Mouse (Mus musculus) lung, embryonic 16.5 days (tissue): ENCODE results near the gene Pias1. TPM values are rescaled to one million over a fixed set of nuclear protein-coding genes. Genes with fewer than 3 reads are reported as not detected.
"Not testable (repeated sequence)": the region's sequence is repeated elsewhere in the genome, so short reads cannot be mapped to it uniquely, and the experiment has no call there.

ENCODE experiments used
- ATAC-seq: fragments of 200-750 bp; cut with Nextera tagmentation; 2 replicates; pipeline ENCODE4 v1.8.0; 2017; ENCODE audit warnings: low read depth, mild to moderate bottlenecking, moderate library complexity
- H3K27ac ChIP-seq: fragments of 300-500 bp; sonication (generic); 2 replicates; pipeline ENCODE4 v1.5.1; 2014; ENCODE audit warnings: mild to moderate bottlenecking, control low read depth, low read length
- H3K27me3 ChIP-seq: fragments of 300-500 bp; sonication (generic); 2 replicates; pipeline ENCODE4 v1.6.1; 2014; ENCODE audit warnings: low read depth, low read length, mixed read lengths; ENCODE audit not compliant: control insufficient read depth, insufficient read depth
- H3K36me3 ChIP-seq: fragments of 300-500 bp; sonication (generic); 2 replicates; pipeline ENCODE4 v1.6.1; 2014; ENCODE audit warnings: low read length; ENCODE audit not compliant: control insufficient read depth, insufficient read depth
- H3K4me1 ChIP-seq: fragments of 300-500 bp; sonication (generic); replicated peaks from 2 replicates; pipeline ENCODE4 v1.6.1; 2014; ENCODE audit warnings: low read length, mixed read lengths; ENCODE audit not compliant: control insufficient read depth, insufficient read depth
- H3K4me2 ChIP-seq: fragments of 300-500 bp; sonication (generic); 2 replicates; pipeline ENCODE4 v1.6.1; 2014; ENCODE audit warnings: low read depth, low read length, control low read depth
- H3K4me3 ChIP-seq: fragments of 300-500 bp; sonication (generic); 2 replicates; pipeline ENCODE4 v1.5.1; 2014; ENCODE audit warnings: mild to moderate bottlenecking, low read length, control low read depth
- H3K9ac ChIP-seq: fragments of 300-500 bp; sonication (generic); 2 replicates; pipeline ENCODE4 v1.6.1; 2014; ENCODE audit warnings: low read length, control low read depth
- H3K9me3 ChIP-seq: fragments of 300-500 bp; sonication (generic); 2 replicates; pipeline ENCODE4 v1.6.1; 2016; ENCODE audit warnings: low read length; ENCODE audit not compliant: control insufficient read depth
- WGBS: fragments of 180-500 bp; shearing (Covaris S2); extraction: QIAGEN DNeasy Blood & Tissue Kit; methylation state at CpG from one replicate; pipeline ENCODE4 v1.1.7; 2014; 5-methylcytosine and 5-hydroxymethylcytosine counted together
- polyA plus RNA-seq: library from polyadenylated mRNA; unstranded; fragments of >200 nt; fragmentation: Nextera tagmentation; extraction: Ambion mirVana; gene quantifications from 2 replicates; pipeline ENCODE4 v1.2.1, GENCODE M21; 2015

Gene Pias1
- polyA plus RNA-seq, 1 experiment from 2014 or later: 91.8 TPM

GRCm38 (mm10) chr9:62876966-62877616 is 110.6 kb downstream of the Pias1 start:
- ATAC-seq: no peak
- 72% methylated on average over 7 of the region's 7 CpGs for WGBS
- Histone ChIP-seq H3K4me3 (no peak overlapping the region), H3K4me1 (peaks cover 8% of the 10 kb centered on the region; the same call in 1 of the 2 replicates), H3K27ac (no peak overlapping the region), H3K36me3 (peaks cover 3% of the 10 kb centered on the region), H3K4me2 (no peak overlapping the region), H3K9ac (no peak overlapping the region), H3K9me3 (no peaks in the 10 kb centered on the region), H3K27me3 (no peaks in the 10 kb centered on the region)

DNA sequence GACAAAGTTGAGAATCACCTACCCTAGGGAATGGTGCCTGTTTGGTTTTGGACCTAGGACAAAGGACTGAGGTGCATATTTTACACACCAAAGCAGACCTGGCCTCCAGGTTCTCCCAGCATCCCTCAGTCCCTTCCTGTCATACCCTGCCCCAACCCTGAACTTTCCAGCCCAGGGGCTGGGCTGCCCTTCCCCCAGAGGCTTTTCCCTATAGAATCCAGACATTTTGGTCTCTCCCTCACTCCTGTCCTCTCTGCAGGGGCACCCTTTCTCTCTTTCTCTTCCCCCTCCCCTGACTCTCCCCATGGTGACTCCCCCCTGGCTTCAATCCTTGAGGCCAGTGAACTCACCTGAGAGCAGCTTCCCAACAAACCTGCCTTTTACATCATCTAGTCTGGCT is 117.0 kb downstream of the Pias1 start:
- no peak overlapping the region for H3K4me2 ChIP-seq
- no peak overlapping the region for H3K9ac ChIP-seq
- no peak overlapping the region for H3K27ac ChIP-seq
- no peak overlapping the region for H3K4me3 ChIP-seq
- H3K36me3 ChIP-seq: no peaks in the 10 kb centered on the region
- no peaks in the 10 kb centered on the region for H3K27me3 ChIP-seq
- no peaks in the 10 kb centered on the region for H3K4me1 ChIP-seq
- H3K9me3 ChIP-seq: no peaks in the 10 kb centered on the region
- ATAC-seq: no peak

GRCm38 (mm10) chr9:62869236-62869635 is 118.5 kb downstream of the Pias1 start:
- not testable (repeated sequence) for H3K36me3 ChIP-seq, ATAC-seq

DNA sequence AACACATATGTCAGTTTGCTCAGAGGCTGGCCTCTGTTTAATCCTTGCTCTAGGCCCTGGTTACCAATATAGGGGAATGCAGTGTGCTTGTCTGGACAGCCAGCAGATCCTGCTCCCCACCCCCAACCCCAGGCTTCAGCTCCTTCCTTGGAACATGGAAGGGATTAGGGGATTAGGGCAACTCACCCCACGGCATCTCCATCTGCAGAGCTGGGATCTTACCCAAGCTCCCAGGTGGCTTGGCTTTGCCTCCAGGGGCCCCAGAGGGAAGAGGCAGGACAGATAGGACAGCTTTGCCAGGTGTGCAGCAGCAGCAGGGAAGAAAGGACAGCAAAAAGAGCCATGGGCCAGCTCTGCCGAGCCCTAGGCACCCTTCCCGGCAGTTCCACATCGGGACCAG is 126.9 kb downstream of the Pias1 start:
- H3K9me3 ChIP-seq: no peaks in the 10 kb centered on the region
- no peak overlapping the region for H3K27ac ChIP-seq
- H3K9ac ChIP-seq: no peak overlapping the region
- H3K36me3 ChIP-seq: no peaks in the 10 kb centered on the region
- ATAC-seq: no peak
- no peaks in the 10 kb centered on the region for H3K27me3 ChIP-seq
- WGBS: 72% methylated on average over 4 of the region's 4 CpGs
- H3K4me2 ChIP-seq: no peak overlapping the region
- H3K4me3 ChIP-seq: no peak overlapping the region
- H3K4me1 ChIP-seq: peaks cover 18% of the 10 kb centered on the region

More at GRCm38 (mm10) chr9:62869236-62869635, 118.5 kb downstream of the Pias1 start:
- H3K27me3 ChIP-seq, H3K4me1 ChIP-seq, H3K9ac ChIP-seq, H3K4me3 ChIP-seq, H3K27ac ChIP-seq, H3K4me2 ChIP-seq, H3K9me3 ChIP-seq: not testable (repeated sequence)
- 96% methylated on average over 4 of the region's 4 CpGs for WGBS

- not testable (repeated sequence) for H3K9me3 ChIP-seq, H3K9ac ChIP-seq, H3K27me3 ChIP-seq, H3K4me2 ChIP-seq, H3K4me3 ChIP-seq, H3K27ac ChIP-seq, H3K36me3 ChIP-seq
- WGBS: 54% methylated on average over 6 of the region's 7 CpGs
- peak; percentile 65 for ATAC-seq
- peaks cover 18% of the 10 kb centered on the region for H3K4me1 ChIP-seq
Measured at GRCm38 (mm10) chr9:62860102-62860501, 127.6 kb downstream of the Pias1 start.

GRCm38 (mm10) chr9:62858266-62859019 is 129.3 kb downstream of the Pias1 start:
- H3K4me2 ChIP-seq: peak overlapping the region; percentile 42
- 55% methylated on average over 8 of the region's 8 CpGs for WGBS
- no peak for ATAC-seq
- H3K27ac ChIP-seq: peak overlapping the region; percentile 50
- H3K27me3 ChIP-seq: no peaks in the 10 kb centered on the region
- peaks cover 28% of the 10 kb centered on the region for H3K4me1 ChIP-seq
- no peaks in the 10 kb centered on the region for H3K36me3 ChIP-seq
- H3K9ac ChIP-seq: peak overlapping the region; percentile 58
- H3K9me3 ChIP-seq: no peaks in the 10 kb centered on the region
- H3K4me3 ChIP-seq: peak overlapping the region; percentile 12; the same call in 1 of the 2 replicates

GRCm38 (mm10) chr9:62857719-62858261 is 129.9 kb downstream of the Pias1 start, which contains the start of gene Calml4:
Gene Calml4 (plus strand): TSS chr9:62858080.
- Histone ChIP-seq H3K36me3 (no peaks in the 10 kb centered on the region), H3K4me1 (peaks cover 28% of the 10 kb centered on the region), H3K27me3 (no peaks in the 10 kb centered on the region), H3K4me3 (peak within 1 kb of the TSS; percentile 12; the same call in 1 of the 2 replicates), H3K27ac (peak within 1 kb of the TSS; percentile 50), H3K4me2 (peak within 1 kb of the TSS; percentile 42), H3K9ac (peak within 1 kb of the TSS; percentile 58), H3K9me3 (no peaks in the 10 kb centered on the region)
- WGBS: 18% methylated on average over 18 of the region's 20 CpGs
- peak; percentile 87 for ATAC-seq

DNA sequence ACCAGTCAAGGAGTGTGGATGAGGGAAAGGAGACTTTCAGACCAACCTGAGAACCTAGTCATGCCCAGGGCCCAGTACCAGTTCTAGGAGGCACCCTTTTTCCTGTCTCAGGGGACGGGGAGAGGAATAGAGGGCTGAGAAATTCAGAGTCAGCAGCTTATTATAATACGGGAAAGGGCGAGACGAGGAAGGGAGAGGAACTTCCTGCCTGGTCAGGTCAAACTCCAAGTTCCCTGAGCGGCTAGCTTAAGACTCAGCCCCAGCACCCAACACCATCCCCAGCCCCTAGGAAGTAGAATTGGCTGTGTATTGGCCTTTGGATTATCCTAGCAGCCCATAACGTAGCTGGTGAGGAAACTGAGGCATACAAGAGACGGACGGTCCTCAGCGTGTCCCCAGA is 130.5 kb downstream of the Pias1 start:
- Histone ChIP-seq H3K4me2 (peak overlapping the region; percentile 42), H3K4me1 (peaks cover 28% of the 10 kb centered on the region), H3K4me3 (peak overlapping the region; percentile 12; the same call in 1 of the 2 replicates), H3K9me3 (no peaks in the 10 kb centered on the region), H3K27ac (peak overlapping the region; percentile 50), H3K27me3 (no peaks in the 10 kb centered on the region), H3K36me3 (no peaks in the 10 kb centered on the region), H3K9ac (no peak overlapping the region)
- ATAC-seq: 0 out of 2 replicates have a peak, but pooled peaks have one; percentile 3
- WGBS: 55% methylated on average over 9 of the region's 9 CpGs

- H3K4me2 ChIP-seq: no peak overlapping the region
- no peak overlapping the region for H3K9ac ChIP-seq
- 18% methylated on average over 4 of the region's 4 CpGs for WGBS
- H3K4me3 ChIP-seq: no peak overlapping the region
- no peaks in the 10 kb centered on the region for H3K27me3 ChIP-seq
- H3K9me3 ChIP-seq: no peaks in the 10 kb centered on the region
- peaks cover 39% of the 10 kb centered on the region for H3K4me1 ChIP-seq
- ATAC-seq: no peak
- H3K27ac ChIP-seq: no peak overlapping the region
- H3K36me3 ChIP-seq: no peaks in the 10 kb centered on the region; the same call in 1 of the 2 replicates
Measured at GRCm38 (mm10) chr9:62854483-62854882, 133.2 kb downstream of the Pias1 start.
